Mouse (Mus musculus) CH12.LX (cell line): Measurements from ENCODE around the gene Pip5kl1. TPM values are rescaled to one million over a fixed set of nuclear protein-coding genes. Genes with fewer than 3 reads are reported as not detected.

ENCODE experiments used
- DNase-seq: peaks from one replicate; pipeline ENCODE4 v3.0.0-alpha.2; 2013; ENCODE audit errors: extremely low read depth
- H3K27ac ChIP-seq: 2 replicates; pipeline ENCODE4 v1.5.1; 2012; ENCODE audit warnings: low read depth, mild to moderate bottlenecking, control low read depth, moderate library complexity; ENCODE audit not compliant: insufficient read depth
- H3K27me3 ChIP-seq: replicated peaks from 2 replicates; pipeline ENCODE3; 2012; ENCODE audit warnings: inconsistent platforms
- H3K36me3 ChIP-seq, 2 experiments: replicated peaks in 1 of 2; 2 replicates each; pipeline versions ENCODE3 to v1.6.1; 2012; ENCODE audit warnings: inconsistent platforms in 1 of 2, low read length in 1 of 2, mild to moderate bottlenecking in 1 of 2, mixed read lengths in 1 of 2, moderate library complexity in 1 of 2; ENCODE audit not compliant: control insufficient read depth in 1 of 2, insufficient read depth in 1 of 2
- H3K4me1 ChIP-seq, 2 experiments: 2 replicates each; pipeline ENCODE4 v1.6.1; 2012; ENCODE audit warnings: inconsistent platforms in 1 of 2, moderate library complexity in 1 of 2; ENCODE audit not compliant: insufficient read depth in 2 of 2, control insufficient read depth in 1 of 2
- H3K4me2 ChIP-seq: 2 replicates; pipeline ENCODE4 v1.6.1; 2012; ENCODE audit warnings: low read depth, mild to moderate bottlenecking, control low read depth; ENCODE audit not compliant: poor library complexity, insufficient read depth, severe bottlenecking
- H3K4me3 ChIP-seq, 3 experiments: fragments of 150-350 bp in 1 of 3; sonication (generic) in 1 of 3; replicated peaks in 1 of 3; 2 replicates each; pipeline versions ENCODE3 to v1.5.1; 2011 to 2012; ENCODE audit warnings: low read depth in 2 of 3, low read length in 2 of 3, mild to moderate bottlenecking in 2 of 3, moderate library complexity in 2 of 3, control low read depth in 1 of 3, improper control_type of control experiment in 1 of 3, inconsistent platforms in 1 of 3, mixed read lengths in 1 of 3; ENCODE audit not compliant: poor library complexity in 1 of 3
- H3K79me2 ChIP-seq: replicated peaks from 2 replicates; pipeline ENCODE4 v1.6.1; 2012; ENCODE audit warnings: mild to moderate bottlenecking, moderate library complexity; ENCODE audit not compliant: control insufficient read depth, poor library complexity, insufficient read depth, severe bottlenecking; ENCODE audit errors: extremely low read depth
- H3K9ac ChIP-seq: 2 replicates; pipeline ENCODE4 v1.6.1; 2012; ENCODE audit warnings: low read depth, mild to moderate bottlenecking, control low read depth, moderate library complexity; ENCODE audit not compliant: insufficient read depth
- H3K9me3 ChIP-seq: replicated peaks from 2 replicates; pipeline ENCODE3; 2012; ENCODE audit warnings: low read length, inconsistent platforms, mixed read lengths
- BHLHE40 ChIP-seq: IDR thresholded peaks from 2 replicates; pipeline ENCODE4 v1.6.1; 2011; ENCODE audit warnings: mild to moderate bottlenecking, low read depth, low read length, improper control_type of control experiment
- CHD1 ChIP-seq: IDR thresholded peaks from 2 replicates; pipeline ENCODE4 v1.6.1; 2012; ENCODE audit warnings: low read depth, low read length, improper control_type of control experiment, inconsistent platforms
- CHD2 ChIP-seq: IDR thresholded peaks from 2 replicates; pipeline ENCODE4 v1.6.1; 2011; ENCODE audit warnings: low read length, improper control_type of control experiment
- E2F4 ChIP-seq: IDR thresholded peaks from 2 replicates; pipeline ENCODE4 v1.6.1; 2011; ENCODE audit warnings: low read depth, low read length, improper control_type of control experiment; ENCODE audit not compliant: insufficient replicate concordance
- HCFC1 ChIP-seq: IDR thresholded peaks from 2 replicates; pipeline ENCODE4 v1.6.1; 2012; ENCODE audit warnings: low read depth, mild to moderate bottlenecking, inconsistent platforms, low read length, improper control_type of control experiment
- IRF4 ChIP-seq: IDR thresholded peaks from 2 replicates; pipeline ENCODE4 v1.6.1; 2014; ENCODE audit warnings: low read depth, mild to moderate bottlenecking, inconsistent platforms, low read length, improper control_type of control experiment
- JUND ChIP-seq: conservative IDR thresholded peaks from 2 replicates; pipeline ENCODE4 v1.6.1; 2011; ENCODE audit warnings: low read depth, low read length, improper control_type of control experiment
- KAT2A ChIP-seq: IDR thresholded peaks from 2 replicates; pipeline ENCODE4 v1.6.1; 2012; ENCODE audit warnings: low read length, improper control_type of control experiment, inconsistent platforms; ENCODE audit not compliant: insufficient replicate concordance
- MAFK ChIP-seq: IDR thresholded peaks from 2 replicates; pipeline ENCODE4 v1.6.1; 2011; ENCODE audit warnings: low read length, improper control_type of control experiment; ENCODE audit not compliant: insufficient replicate concordance
- MAX ChIP-seq: IDR thresholded peaks from 2 replicates; pipeline ENCODE4 v1.6.1; 2011; ENCODE audit warnings: low read length, improper control_type of control experiment
- MAZ ChIP-seq: IDR thresholded peaks from 2 replicates; pipeline ENCODE4 v1.6.1; 2012; ENCODE audit warnings: low read depth, mild to moderate bottlenecking, inconsistent platforms, low read length, improper control_type of control experiment, moderate library complexity
- MXI1 ChIP-seq: IDR thresholded peaks from 2 replicates; pipeline ENCODE4 v1.6.1; 2011; ENCODE audit warnings: mild to moderate bottlenecking, low read depth, low read length, improper control_type of control experiment
- MYC ChIP-seq: IDR thresholded peaks from 2 replicates; pipeline ENCODE4 v1.6.1; 2011; ENCODE audit warnings: low read depth, mild to moderate bottlenecking, improper control_type of control experiment, low read length
- PAX5 ChIP-seq: IDR thresholded peaks from 2 replicates; pipeline ENCODE4 v1.6.1; 2012; ENCODE audit warnings: low read length, inconsistent platforms, mixed read lengths
- POLR2A ChIP-seq: IDR thresholded peaks from 2 replicates; pipeline ENCODE4 v1.6.1; 2011; ENCODE audit warnings: low read depth, mild to moderate bottlenecking, improper control_type of control experiment, low read length
- POLR2AphosphoS2 ChIP-seq: IDR thresholded peaks from 2 replicates; pipeline ENCODE4 v1.6.1; 2011; ENCODE audit warnings: low read depth, low read length, improper control_type of control experiment
- SIN3A ChIP-seq: IDR thresholded peaks from 2 replicates; pipeline ENCODE4 v1.6.1; 2012; ENCODE audit warnings: low read length, improper control_type of control experiment, inconsistent platforms
- TBP ChIP-seq: conservative IDR thresholded peaks from 2 replicates; pipeline ENCODE4 v1.6.1; 2011; ENCODE audit warnings: low read depth, low read length, improper control_type of control experiment
- TCF12 ChIP-seq: IDR thresholded peaks from 2 replicates; pipeline ENCODE4 v1.6.1; 2014; ENCODE audit warnings: low read depth, mild to moderate bottlenecking, inconsistent platforms, low read length, improper control_type of control experiment
- UBTF ChIP-seq: IDR thresholded peaks from 2 replicates; pipeline ENCODE4 v1.6.1; 2012; ENCODE audit warnings: low read depth, mild to moderate bottlenecking, inconsistent platforms, low read length, improper control_type of control experiment, moderate library complexity
- USF1 ChIP-seq: IDR thresholded peaks from 2 replicates; pipeline ENCODE4 v1.6.1; 2014; ENCODE audit warnings: low read depth, mild to moderate bottlenecking, inconsistent platforms, low read length, improper control_type of control experiment
- USF2 ChIP-seq: conservative IDR thresholded peaks from 2 replicates; pipeline ENCODE4 v1.6.1; 2011; ENCODE audit warnings: low read depth, low read length, improper control_type of control experiment
- ZC3H11A ChIP-seq: IDR thresholded peaks from 2 replicates; pipeline ENCODE4 v1.6.1; 2012; ENCODE audit warnings: low read depth, mild to moderate bottlenecking, inconsistent platforms, low read length, improper control_type of control experiment
- ZMIZ1 ChIP-seq: IDR thresholded peaks from 2 replicates; pipeline ENCODE4 v1.6.1; 2012; ENCODE audit warnings: low read depth, mild to moderate bottlenecking, inconsistent platforms, low read length, improper control_type of control experiment
- dilution Hi-C: fragments of 300-500 bp; cut with MboI; formaldehyde crosslinking; loops from 2 replicates; pipeline ENCODE4 v1.14.3; 2020; ENCODE audit warnings: low sequenced_read_pairs; ENCODE audit not compliant: extremely low pct_unique_long_range_greater_than_20kb, extremely low pct_ligation_motif_present
- in situ Hi-C: fragments of 300-500 bp; cut with MboI; formaldehyde crosslinking; loops from 3 replicates; pipeline ENCODE4 v1.14.3; 2019; ENCODE audit warnings: low sequenced_read_pairs, low pct_ligation_motif_present, low pct_unique_long_range_greater_than_20kb, mixed read lengths
- polyA plus RNA-seq: library from polyadenylated mRNA; unstranded; fragments of >175 nt; gene quantifications from 2 replicates; pipeline ENCODE4 v1.2.1, GENCODE M21; 2012; ENCODE audit warnings: low read depth; ENCODE audit not compliant: insufficient read length
- total RNA-seq, 2 experiments: library from RNA; depleted of rRNA; stranded (reverse); fragments of 300-350 nt in 1 of 2; fragments of >200 nt in 1 of 2; gene quantifications; 2 replicates each; pipeline ENCODE4 v1.2.3; 2012 to 2014

The Pip5kl1 gene
- total and polyA plus RNA-seq, 3 experiments = 0.28 to 0.64 (median 0.57) TPM

GRCm38 (mm10) chr2:32536634-32537359 is 37.8 kb upstream of the Pip5kl1 start (continued):
- TF ChIP-seq USF1 = no peak
- TF ChIP-seq TCF12 = no peak
- TF ChIP-seq CHD2 = peak; percentile 60; the same call in 1 of the 2 replicates
- peak; percentile 47 for TF ChIP-seq BHLHE40
- TF ChIP-seq MAFK = no peak
- TF ChIP-seq CHD1 = peak; percentile 27; the same call in 1 of the 2 replicates
- TF ChIP-seq USF2 = no peak
- TF ChIP-seq MXI1 = peak; percentile 75; the same call in 1 of the 2 replicates
- TF ChIP-seq IRF4 = 0 out of 2 replicates have a peak, but pooled peaks have one; percentile 18
- no peak for TF ChIP-seq UBTF
- peak; percentile 83 for TF ChIP-seq SIN3A
- peak; percentile 17; the same call in 1 of the 2 replicates for TF ChIP-seq MAZ
- TF ChIP-seq ZMIZ1 = peak; percentile 64; the same call in 1 of the 2 replicates
- no peak for TF ChIP-seq KAT2A
- TF ChIP-seq TBP = 0 out of 2 replicates have a peak, but pooled peaks have one; percentile 51
- no peak for TF ChIP-seq PAX5
- no peak for TF ChIP-seq MAX
- TF ChIP-seq HCFC1 = 0 out of 2 replicates have a peak, but pooled peaks have one; percentile 23

- peaks cover 6% of the 10 kb centered on the region for H3K27me3 ChIP-seq
- TF ChIP-seq MYC (0 out of 2 replicates have a peak, but pooled peaks have one; percentile 26), MXI1 (no peak), HCFC1 (peak; percentile 59; the same call in 1 of the 2 replicates), JUND (no peak), TBP (peak; percentile 65; the same call in 1 of the 2 replicates), E2F4 (no peak), USF2 (no peak), BHLHE40 (peak; percentile 93), POLR2A (peak; percentile 41; the same call in 1 of the 2 replicates), ZC3H11A (no peak), POLR2AphosphoS2 (no peak)
- peak overlapping the region; percentile 67 to 86 (median 69) for H3K4me3 ChIP-seq
- H3K9ac ChIP-seq = peak overlapping the region; percentile 84
- H3K4me2 ChIP-seq = peak overlapping the region; percentile 89
- peak overlapping the region; percentile 68 for H3K27ac ChIP-seq
- H3K9me3 ChIP-seq = no peaks in the 10 kb centered on the region
- peak; percentile 76 for DNase-seq
- no peaks in the 10 kb centered on the region; the same call in 1 of the 2 replicates for H3K79me2 ChIP-seq
- in situ Hi-C loops (no loop called here), dilution Hi-C loops (no loop called here)
- peaks cover 0 to 3% of the 10 kb centered on the region in 2 experiments for H3K36me3 ChIP-seq
- peaks cover 16 to 43% of the 10 kb centered on the region in 2 experiments for H3K4me1 ChIP-seq
Measured at GRCm38 (mm10) chr2:32537360-32537905, 37.2 kb upstream of the Pip5kl1 start.
